Mouse (Mus musculus): ENCODE data around the gene Cracr2a. TPM values are rescaled to one million over a fixed set of nuclear protein-coding genes. Genes with fewer than 3 reads are reported as not detected.

The Cracr2a gene
- polyA plus RNA-seq, 1 experiment = 15.4 TPM

DNA sequence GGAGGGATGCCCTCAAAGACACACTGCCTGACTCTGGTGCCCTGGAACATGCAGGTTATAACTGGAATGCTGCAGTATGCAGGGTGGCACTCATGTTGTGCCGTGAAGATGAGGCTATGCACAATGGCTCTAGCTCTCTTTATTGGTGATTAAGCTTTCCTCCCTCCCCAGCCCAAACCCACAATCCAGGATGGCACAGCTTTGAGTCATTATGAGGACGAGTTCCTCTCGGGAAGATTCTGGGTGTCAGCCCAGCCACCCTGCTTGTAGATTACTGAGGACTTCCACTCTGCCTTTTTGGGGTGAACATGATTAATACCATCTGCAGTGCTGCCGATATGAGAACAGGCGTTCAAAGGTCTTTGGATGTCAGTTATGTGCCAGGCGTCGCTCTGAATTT is 132.5 kb downstream of the Cracr2a start:
- Histone ChIP-seq H3K27ac (ENCODE audit: control insufficient read depth, insufficient read depth, low read depth, low read length, poor library complexity) (no peak overlapping the region), H3K4me1 (ENCODE audit: control insufficient read depth, insufficient read depth, low read length) (no peaks in the 10 kb centered on the region), H3K4me3 (replicated peaks; ENCODE audit: control insufficient read depth, low read depth, low read length) (no peak overlapping the region)
- 81% methylated on average over 7 of the region's 7 CpGs for WGBS
- TF ChIP-seq CTCF (IDR thresholded peaks at IDR 0.05; ENCODE audit: control insufficient read depth, insufficient read depth, low read length) (no peak), POLR2A (IDR thresholded peaks at IDR 0.05; ENCODE audit: borderline replicate concordance, control insufficient read depth, low read depth, low read length) (no peak)

DNA sequence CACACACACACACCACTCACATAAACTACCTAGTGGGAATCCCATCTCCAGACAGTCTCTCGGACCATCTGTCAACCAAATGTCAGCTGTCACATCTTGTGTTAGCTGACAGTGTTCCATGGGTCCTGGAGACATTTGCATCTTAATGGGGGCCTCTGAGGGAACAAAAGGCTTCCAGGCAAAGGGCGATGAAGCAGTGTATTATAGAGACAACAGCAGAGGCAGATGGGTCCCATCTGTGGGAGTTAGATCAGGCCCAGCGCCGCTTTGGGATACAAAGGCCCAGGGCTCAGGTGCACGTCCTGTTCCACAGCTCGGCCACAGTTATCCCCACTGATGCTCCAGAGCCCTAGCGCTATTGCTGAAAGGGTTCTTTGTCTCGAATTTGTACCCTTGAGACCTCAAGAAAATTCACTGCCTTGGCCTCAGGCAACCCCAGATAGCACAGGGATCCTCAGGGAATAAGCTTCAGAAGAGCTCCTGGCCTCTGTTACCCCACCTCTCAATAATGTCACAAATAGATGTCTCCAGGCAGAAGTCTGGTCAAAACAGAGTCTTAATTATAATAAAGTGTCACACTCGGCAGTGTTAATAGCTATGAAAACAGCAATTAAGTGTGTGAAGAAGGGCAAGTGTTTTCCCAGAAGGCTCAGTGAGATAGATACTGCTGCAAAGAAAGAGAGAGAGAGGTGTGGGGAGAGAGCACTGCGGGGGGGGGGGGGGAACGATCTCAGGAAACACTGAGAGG is 140.1 kb downstream of the Cracr2a start:
- TF ChIP-seq CTCF (IDR thresholded peaks at IDR 0.05; ENCODE audit: control insufficient read depth, insufficient read depth, low read length) = no peak
- no peak for TF ChIP-seq POLR2A (IDR thresholded peaks at IDR 0.05; ENCODE audit: borderline replicate concordance, control insufficient read depth, low read depth, low read length)
- WGBS = 67% methylated on average over 10 of the region's 11 CpGs
- no peak overlapping the region for H3K4me3 ChIP-seq (replicated peaks; ENCODE audit: control insufficient read depth, low read depth, low read length)
- no peak overlapping the region for H3K27ac ChIP-seq (ENCODE audit: control insufficient read depth, insufficient read depth, low read depth, low read length, poor library complexity)
- no peaks in the 10 kb centered on the region for H3K4me1 ChIP-seq (ENCODE audit: control insufficient read depth, insufficient read depth, low read length)

DNA sequence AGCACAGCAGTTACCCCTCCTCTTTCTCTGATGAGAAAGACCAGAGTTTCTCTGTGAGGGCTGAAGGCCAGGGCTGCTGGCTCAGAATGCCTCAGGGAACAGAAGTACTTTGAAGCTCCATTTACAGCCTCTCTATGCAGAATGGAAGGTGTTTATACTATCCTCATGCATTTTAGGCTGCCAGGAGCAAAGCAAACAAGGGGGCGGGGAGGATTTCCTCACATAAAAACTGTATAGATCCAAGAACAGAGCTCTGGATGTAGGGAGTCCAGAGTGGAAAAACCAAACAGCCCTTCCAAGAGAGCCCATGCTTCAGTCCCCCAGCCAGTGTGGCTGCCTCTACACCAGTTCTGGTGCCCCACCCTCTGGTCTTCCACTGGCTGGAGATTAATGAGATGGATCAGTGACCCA is 147.1 kb downstream of the Cracr2a start:
- no peak overlapping the region for H3K27ac ChIP-seq (ENCODE audit: control insufficient read depth, insufficient read depth, low read depth, low read length, poor library complexity)
- H3K4me1 ChIP-seq (ENCODE audit: control insufficient read depth, insufficient read depth, low read length) = no peaks in the 10 kb centered on the region
- TF ChIP-seq POLR2A (IDR thresholded peaks at IDR 0.05; ENCODE audit: borderline replicate concordance, control insufficient read depth, low read depth, low read length) = no peak
- TF ChIP-seq CTCF (IDR thresholded peaks at IDR 0.05; ENCODE audit: control insufficient read depth, insufficient read depth, low read length) = no peak
- H3K4me3 ChIP-seq (replicated peaks; ENCODE audit: control insufficient read depth, low read depth, low read length) = no peak overlapping the region
- WGBS = 76% methylated on average over 1 of the region's 1 CpGs

GRCm38 (mm10) chr6:127714906-127715305 is 153.8 kb downstream of the Cracr2a start:
- 59% methylated on average over 5 of the region's 5 CpGs for WGBS
- Histone ChIP-seq H3K4me1 (ENCODE audit: control insufficient read depth, insufficient read depth, low read length) (no peaks in the 10 kb centered on the region), H3K4me3 (replicated peaks; ENCODE audit: control insufficient read depth, low read depth, low read length) (no peak overlapping the region)

GRCm38 (mm10) chr6:127715428-127715827 is 154.3 kb downstream of the Cracr2a start:
- no peak overlapping the region for H3K27ac ChIP-seq (ENCODE audit: control insufficient read depth, insufficient read depth, low read depth, low read length, poor library complexity)
- no peak overlapping the region for H3K4me3 ChIP-seq (replicated peaks; ENCODE audit: control insufficient read depth, low read depth, low read length)
- no peaks in the 10 kb centered on the region for H3K4me1 ChIP-seq (ENCODE audit: control insufficient read depth, insufficient read depth, low read length)
- WGBS = 77% methylated on average over 5 of the region's 5 CpGs
- TF ChIP-seq POLR2A (IDR thresholded peaks at IDR 0.05; ENCODE audit: borderline replicate concordance, control insufficient read depth, low read depth, low read length) (no peak), CTCF (IDR thresholded peaks at IDR 0.05; ENCODE audit: control insufficient read depth, insufficient read depth, low read length) (no peak)

More at GRCm38 (mm10) chr6:127714906-127715305, 153.8 kb downstream of the Cracr2a start:
- TF ChIP-seq CTCF (IDR thresholded peaks at IDR 0.05; ENCODE audit: control insufficient read depth, insufficient read depth, low read length) = no peak
- no peak for TF ChIP-seq POLR2A (IDR thresholded peaks at IDR 0.05; ENCODE audit: borderline replicate concordance, control insufficient read depth, low read depth, low read length)
- no peak overlapping the region for H3K27ac ChIP-seq (ENCODE audit: control insufficient read depth, insufficient read depth, low read depth, low read length, poor library complexity)

- no peaks in the 10 kb centered on the region for H3K4me1 ChIP-seq (ENCODE audit: control insufficient read depth, insufficient read depth, low read length)
- 66% methylated on average over 21 of the region's 21 CpGs for WGBS
- H3K4me3 ChIP-seq (replicated peaks; ENCODE audit: control insufficient read depth, low read depth, low read length) = no peak overlapping the region
- TF ChIP-seq CTCF (IDR thresholded peaks at IDR 0.05; ENCODE audit: control insufficient read depth, insufficient read depth, low read length) = no peak
- TF ChIP-seq POLR2A (IDR thresholded peaks at IDR 0.05; ENCODE audit: borderline replicate concordance, control insufficient read depth, low read depth, low read length) = no peak
- H3K27ac ChIP-seq (ENCODE audit: control insufficient read depth, insufficient read depth, low read depth, low read length, poor library complexity) = no peak overlapping the region
These were observed 156.3 kb downstream of the Cracr2a start for GRCm38 (mm10) chr6:127717239-127718137.

- TF ChIP-seq CTCF (IDR thresholded peaks at IDR 0.05; ENCODE audit: control insufficient read depth, insufficient read depth, low read length) (no peak), POLR2A (IDR thresholded peaks at IDR 0.05; ENCODE audit: borderline replicate concordance, control insufficient read depth, low read depth, low read length) (no peak)
- Histone ChIP-seq H3K4me3 (replicated peaks; ENCODE audit: control insufficient read depth, low read depth, low read length) (no peak overlapping the region), H3K4me1 (ENCODE audit: control insufficient read depth, insufficient read depth, low read length) (no peaks in the 10 kb centered on the region), H3K27ac (ENCODE audit: control insufficient read depth, insufficient read depth, low read depth, low read length, poor library complexity) (no peak overlapping the region)
- 85% methylated on average over 14 of the region's 14 CpGs for WGBS
These were observed 158.7 kb downstream of the Cracr2a start for GRCm38 (mm10) chr6:127719875-127720274.

DNA sequence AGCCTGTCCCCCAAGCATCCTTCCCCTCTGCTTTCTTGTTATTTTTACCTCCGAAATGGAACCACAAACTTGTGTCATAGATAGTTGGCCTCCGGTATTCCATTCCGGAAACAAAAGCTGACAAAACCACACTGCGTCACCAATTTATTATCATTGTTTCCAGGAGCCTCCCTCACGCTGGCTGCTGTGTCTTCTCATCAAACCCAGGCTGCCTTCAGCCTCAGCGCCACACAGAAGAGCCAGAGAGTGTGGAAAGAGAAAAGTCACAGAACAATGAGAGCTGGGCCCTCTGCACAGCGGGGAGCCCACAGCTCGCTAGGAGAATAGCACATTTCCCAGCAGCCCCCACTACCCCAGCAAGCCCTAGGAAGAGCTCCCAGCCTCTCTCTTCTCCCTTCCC is 162.0 kb downstream of the Cracr2a start:
- TF ChIP-seq CTCF (IDR thresholded peaks at IDR 0.05; ENCODE audit: control insufficient read depth, insufficient read depth, low read length) (no peak), POLR2A (IDR thresholded peaks at IDR 0.05; ENCODE audit: borderline replicate concordance, control insufficient read depth, low read depth, low read length) (no peak)
- H3K4me3 ChIP-seq (replicated peaks; ENCODE audit: control insufficient read depth, low read depth, low read length) = no peak overlapping the region
- WGBS = 50% methylated on average over 8 of the region's 8 CpGs
- H3K27ac ChIP-seq (ENCODE audit: control insufficient read depth, insufficient read depth, low read depth, low read length, poor library complexity) = no peak overlapping the region
- no peaks in the 10 kb centered on the region for H3K4me1 ChIP-seq (ENCODE audit: control insufficient read depth, insufficient read depth, low read length)

Other genes with a start within 250 kb of the Cracr2a start
- 7.4 and 27.7 TPM in 2 replicates for gene Parp11, start 114.5 kb upstream of the Cracr2a start, polyA plus RNA-seq (2011; ENCODE audit: insufficient read depth, insufficient read length, low replicate concordance, missing spikeins)
- gene Prmt8, start 208.1 kb downstream of the Cracr2a start, polyA plus RNA-seq (2011; ENCODE audit: insufficient read depth, insufficient read length, low replicate concordance, missing spikeins) = not detected in 2 replicates

All from bone marrow, adult 2 months (tissue).